Mouse (Mus musculus) liver, embryonic 16.5 days (tissue): ENCODE data around the gene Tulp4. TPM values are rescaled to one million over a fixed set of nuclear protein-coding genes. Genes with fewer than 3 reads are reported as not detected.
A peak's percentile ranks its signal among the peaks of the same experiment; 100 is the strongest.

Experiments
- ATAC-seq: fragments of 200-750 bp; cut with Nextera tagmentation; 2 replicates; pipeline ENCODE4 v1.8.0; 2017; ENCODE audit warnings: low read depth, mild to moderate bottlenecking, moderate number of reproducible peaks, moderate library complexity
- H3K27ac ChIP-seq: fragments of 300-500 bp; sonication (generic); 2 replicates; pipeline ENCODE4 v1.5.1; 2014; ENCODE audit warnings: mild to moderate bottlenecking, low read length
- H3K27me3 ChIP-seq: fragments of 300-500 bp; sonication (generic); 2 replicates; pipeline ENCODE4 v1.6.1; 2014; ENCODE audit warnings: low read depth, low read length, mixed read lengths; ENCODE audit not compliant: control insufficient read depth, insufficient read depth
- H3K36me3 ChIP-seq: fragments of 300-500 bp; sonication (generic); 2 replicates; pipeline ENCODE4 v1.6.1; 2014; ENCODE audit warnings: mild to moderate bottlenecking; ENCODE audit not compliant: control insufficient read depth, insufficient read depth
- H3K4me1 ChIP-seq: fragments of 300-500 bp; sonication (generic); 2 replicates; pipeline ENCODE4 v1.6.1; 2014; ENCODE audit warnings: low read depth, low read length, mixed read lengths; ENCODE audit not compliant: control insufficient read depth
- H3K4me2 ChIP-seq: fragments of 300-500 bp; sonication (generic); 2 replicates; pipeline ENCODE4 v1.6.1; 2014; ENCODE audit warnings: low read depth, low read length, mixed read lengths
- H3K4me3 ChIP-seq: fragments of 300-500 bp; sonication (generic); 2 replicates; pipeline ENCODE4 v1.5.1; 2014; ENCODE audit warnings: low read depth, mild to moderate bottlenecking, low read length
- H3K9ac ChIP-seq: fragments of 300-500 bp; sonication (generic); 2 replicates; pipeline ENCODE4 v1.6.1; 2014; ENCODE audit warnings: low read depth, low read length
- H3K9me3 ChIP-seq: fragments of 300-500 bp; sonication (generic); replicated peaks from 2 replicates; pipeline ENCODE4 v1.6.1; 2016; ENCODE audit warnings: low read length; ENCODE audit not compliant: control insufficient read depth
- WGBS: fragments of 180-500 bp; shearing (Covaris S2); extraction: QIAGEN DNeasy Blood & Tissue Kit; methylation state at CpG from one replicate; pipeline ENCODE4 v1.1.7; 2014; ENCODE audit not compliant: insufficient replicate concordance; 5-methylcytosine and 5-hydroxymethylcytosine counted together
- polyA plus RNA-seq: library from polyadenylated mRNA; unstranded; fragments of >200 nt; fragmentation: Nextera tagmentation; extraction: Ambion mirVana; gene quantifications from 2 replicates; pipeline ENCODE4 v1.2.1, GENCODE M21; 2015

Tulp4 gene
- polyA plus RNA-seq, 1 experiment from 2014 or later, result 23.4 TPM

- Histone ChIP-seq H3K9me3 (no peaks in the 10 kb centered on the region), H3K4me3 (no peak overlapping the region), H3K27ac (no peak overlapping the region), H3K9ac (no peak overlapping the region), H3K36me3 (no peaks in the 10 kb centered on the region), H3K4me1 (no peaks in the 10 kb centered on the region), H3K4me2 (no peak overlapping the region), H3K27me3 (no peaks in the 10 kb centered on the region)
- no peak for ATAC-seq
- 73% methylated on average over 8 of the region's 8 CpGs for WGBS
Measured at GRCm38 (mm10) chr17:6187183-6187582, 80.9 kb downstream of the Tulp4 start.

DNA sequence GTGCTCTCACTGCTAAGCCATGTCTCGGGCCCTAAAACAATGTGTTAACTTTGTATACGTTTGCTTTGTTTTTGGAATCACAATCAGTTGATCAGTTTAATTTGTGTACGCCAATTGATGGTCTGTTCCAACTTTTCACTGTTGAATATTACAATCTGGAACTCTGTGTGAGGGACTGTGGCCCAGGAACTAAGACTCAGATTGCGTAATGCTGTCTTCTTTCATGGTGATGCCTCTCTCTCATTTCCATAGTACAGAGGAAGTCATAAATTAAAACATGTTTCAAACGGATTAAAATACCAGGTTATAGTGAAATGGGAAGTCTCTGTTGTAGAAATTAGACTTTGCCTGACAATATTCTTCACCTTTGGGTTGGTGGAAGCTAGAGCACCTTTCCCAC lies 83.0 kb downstream of the Tulp4 start:
- WGBS, result 50% methylated on average over 5 of the region's 5 CpGs
- no peaks in the 10 kb centered on the region for H3K4me1 ChIP-seq

GRCm38 (mm10) chr17:6192275-6192674 lies 86.0 kb downstream of the Tulp4 start:
- Histone ChIP-seq H3K36me3 (no peaks in the 10 kb centered on the region), H3K27me3 (no peaks in the 10 kb centered on the region), H3K4me2 (no peak overlapping the region), H3K9ac (no peak overlapping the region), H3K4me1 (no peaks in the 10 kb centered on the region), H3K27ac (no peak overlapping the region), H3K9me3 (no peaks in the 10 kb centered on the region), H3K4me3 (no peak overlapping the region)
- ATAC-seq, result no peak
- 58% methylated on average over 6 of the region's 6 CpGs for WGBS

More for the DNA sequence above, 83.0 kb downstream of the Tulp4 start:
- no peak overlapping the region for H3K27ac ChIP-seq
- no peaks in the 10 kb centered on the region for H3K36me3 ChIP-seq
- no peak for ATAC-seq
- no peak overlapping the region for H3K4me2 ChIP-seq
- no peak overlapping the region for H3K4me3 ChIP-seq
- H3K9me3 ChIP-seq, result no peaks in the 10 kb centered on the region
- no peak overlapping the region for H3K9ac ChIP-seq
- H3K27me3 ChIP-seq, result no peaks in the 10 kb centered on the region

- WGBS, result 67% methylated on average over 1 of the region's 1 CpGs
- H3K9me3 ChIP-seq, result no peaks in the 10 kb centered on the region
- no peak for ATAC-seq
- no peaks in the 10 kb centered on the region for H3K36me3 ChIP-seq
- no peaks in the 10 kb centered on the region for H3K4me1 ChIP-seq
- no peaks in the 10 kb centered on the region for H3K27me3 ChIP-seq
- H3K4me2 ChIP-seq, result no peak overlapping the region
- no peak overlapping the region for H3K9ac ChIP-seq
- H3K27ac ChIP-seq, result no peak overlapping the region
- no peak overlapping the region for H3K4me3 ChIP-seq
Measured at GRCm38 (mm10) chr17:6195390-6195789, 89.2 kb downstream of the Tulp4 start.

DNA sequence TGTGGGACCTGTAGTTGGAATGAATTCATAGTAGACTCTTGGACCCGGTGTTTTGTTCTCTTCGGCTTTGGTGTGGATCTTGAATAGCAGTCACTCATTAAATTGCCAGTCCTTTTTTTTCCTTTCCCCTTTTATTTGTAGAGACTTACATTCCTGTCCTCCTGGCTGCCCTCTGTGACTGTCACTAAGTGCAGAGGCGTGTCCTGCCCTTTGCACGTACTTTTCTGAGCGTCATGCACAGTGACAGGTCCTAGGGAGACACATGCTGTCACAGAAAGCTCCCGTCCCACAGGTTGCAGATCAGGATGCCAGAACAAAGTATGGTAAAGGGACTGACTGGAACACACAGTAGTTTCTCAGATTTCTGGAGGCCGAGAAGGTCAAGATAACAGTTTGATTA lies 91.3 kb downstream of the Tulp4 start:
- ATAC-seq, result peak; percentile 64
- no peaks in the 10 kb centered on the region for H3K9me3 ChIP-seq
- H3K4me2 ChIP-seq, result no peak overlapping the region
- H3K4me1 ChIP-seq, result no peaks in the 10 kb centered on the region
- no peaks in the 10 kb centered on the region for H3K36me3 ChIP-seq
- no peak overlapping the region for H3K9ac ChIP-seq
- H3K27ac ChIP-seq, result no peak overlapping the region
- H3K4me3 ChIP-seq, result no peak overlapping the region
- WGBS, result 55% methylated on average over 7 of the region's 7 CpGs
- H3K27me3 ChIP-seq, result no peaks in the 10 kb centered on the region

DNA sequence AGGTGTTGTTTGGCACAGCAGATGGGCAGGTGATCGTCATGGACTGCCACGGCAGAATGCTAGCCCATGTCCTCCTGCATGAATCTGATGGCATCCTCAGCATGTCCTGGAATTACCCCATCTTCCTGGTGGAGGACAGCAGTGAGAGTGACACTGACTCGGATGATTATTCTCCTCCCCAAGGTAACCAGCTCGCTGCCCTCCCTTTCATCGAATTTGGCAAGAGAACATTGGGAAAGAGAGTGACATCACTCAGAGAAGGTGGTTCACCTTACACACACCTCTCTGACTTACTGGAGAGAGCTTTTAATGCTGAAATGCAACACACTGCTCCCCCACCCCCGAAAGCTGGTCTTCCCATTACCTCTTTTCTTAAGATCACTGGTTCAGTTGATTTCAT lies 92.4 kb downstream of the Tulp4 start:
- Histone ChIP-seq H3K27ac (no peak overlapping the region), H3K9me3 (no peaks in the 10 kb centered on the region), H3K36me3 (no peaks in the 10 kb centered on the region), H3K4me2 (no peak overlapping the region), H3K27me3 (no peaks in the 10 kb centered on the region), H3K4me1 (no peaks in the 10 kb centered on the region), H3K4me3 (no peak overlapping the region), H3K9ac (no peak overlapping the region)
- no peak for ATAC-seq
- 56% methylated on average over 6 of the region's 6 CpGs for WGBS

GRCm38 (mm10) chr17:6199166-6199565 lies 92.9 kb downstream of the Tulp4 start:
- no peak overlapping the region for H3K4me2 ChIP-seq
- ATAC-seq, result no peak
- H3K36me3 ChIP-seq, result no peaks in the 10 kb centered on the region
- H3K9ac ChIP-seq, result no peak overlapping the region
- H3K27ac ChIP-seq, result no peak overlapping the region
- H3K4me1 ChIP-seq, result no peaks in the 10 kb centered on the region
- WGBS, result 40% methylated on average over 4 of the region's 4 CpGs
- H3K9me3 ChIP-seq, result no peaks in the 10 kb centered on the region
- H3K27me3 ChIP-seq, result no peaks in the 10 kb centered on the region
- no peak overlapping the region for H3K4me3 ChIP-seq

DNA sequence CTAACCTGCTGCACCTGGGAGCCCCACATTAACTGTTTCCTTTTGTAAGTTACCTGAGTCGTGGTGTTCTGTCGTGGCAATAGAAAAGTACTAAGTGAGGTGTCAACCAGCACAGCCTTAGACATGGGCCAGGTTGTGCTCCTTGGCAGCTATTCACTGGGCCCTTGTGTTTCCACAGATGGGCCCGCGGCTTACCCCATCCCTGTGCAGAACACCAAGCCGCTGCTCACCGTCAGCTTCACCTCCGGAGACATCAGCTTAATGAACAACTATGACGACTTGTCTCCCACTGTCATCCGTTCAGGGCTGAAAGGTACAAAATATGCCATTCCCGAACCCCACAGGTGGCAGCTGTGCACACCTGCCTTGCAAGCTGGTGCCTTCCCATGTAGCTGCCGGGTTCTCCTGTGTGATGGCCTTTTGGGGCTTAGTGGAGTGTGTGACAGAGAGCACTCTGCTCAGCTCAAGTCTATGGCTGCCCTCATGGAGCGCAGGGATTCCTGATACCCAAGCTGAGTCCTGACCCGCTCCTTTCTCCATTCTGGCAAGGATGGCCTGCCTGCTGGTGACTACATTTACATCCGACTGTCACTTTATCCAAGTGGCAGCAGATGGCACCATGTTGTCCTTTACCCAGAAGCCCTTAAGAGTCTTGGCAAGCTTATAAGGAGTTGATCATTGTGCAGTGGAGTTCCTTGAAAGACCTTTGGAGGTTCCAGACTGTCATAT lies 95.4 kb downstream of the Tulp4 start:
- no peak overlapping the region for H3K4me2 ChIP-seq

GRCm38 (mm10) chr17:6202389-6203110 lies 96.3 kb downstream of the Tulp4 start:
- WGBS, result 59% methylated on average over 14 of the region's 14 CpGs
- H3K9ac ChIP-seq, result no peak overlapping the region
- ATAC-seq, result no peak
- H3K4me3 ChIP-seq, result no peak overlapping the region
- no peak overlapping the region for H3K27ac ChIP-seq
- no peaks in the 10 kb centered on the region for H3K9me3 ChIP-seq
- no peaks in the 10 kb centered on the region for H3K4me1 ChIP-seq
- H3K27me3 ChIP-seq, result no peaks in the 10 kb centered on the region
- no peak overlapping the region for H3K4me2 ChIP-seq
- H3K36me3 ChIP-seq, result no peaks in the 10 kb centered on the region

More for the DNA sequence above, 95.4 kb downstream of the Tulp4 start:
- no peaks in the 10 kb centered on the region for H3K4me1 ChIP-seq
- H3K4me3 ChIP-seq, result no peak overlapping the region
- no peaks in the 10 kb centered on the region for H3K9me3 ChIP-seq
- no peak overlapping the region for H3K27ac ChIP-seq
- WGBS, result 74% methylated on average over 14 of the region's 14 CpGs
- H3K36me3 ChIP-seq, result no peaks in the 10 kb centered on the region
- no peak overlapping the region for H3K9ac ChIP-seq
- H3K27me3 ChIP-seq, result no peaks in the 10 kb centered on the region
- no peak for ATAC-seq
